Mouse (Mus musculus) mouse trophoblast stem cell (cell line): ENCODE data around the gene Slc38a10.

Experiments
- in situ Hi-C, 2 experiments: fragments of 300-500 bp; cut with MseI, MboI; formaldehyde crosslinking; loops; 2 replicates in 1 of 2; 3 replicates in 1 of 2; pipeline ENCODE4 v1.15.1; 2025

The Slc38a10 gene

DNA sequence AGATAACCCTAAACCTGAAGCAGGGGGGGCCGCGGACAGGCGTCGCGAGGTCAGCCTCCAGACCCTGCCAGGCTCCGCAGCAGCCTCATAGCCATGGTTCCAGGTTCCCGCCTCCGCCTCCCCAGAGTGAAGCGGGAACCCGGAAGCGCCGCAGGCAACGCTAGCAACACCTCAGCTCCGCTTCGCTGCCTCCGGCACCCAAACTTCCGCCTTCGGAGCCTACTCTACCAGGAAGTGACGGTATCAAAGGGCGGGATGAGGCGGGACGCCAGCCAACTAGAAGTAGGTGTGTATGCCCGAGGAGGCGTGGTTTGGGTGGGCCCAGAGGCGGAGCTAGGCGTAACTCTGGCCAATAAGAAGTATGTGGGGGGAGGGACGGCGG, at the start of gene Slc38a10:
TSS of gene Slc38a10 (minus strand) at position 234 of the 382 bp plus-strand sequence.
- in situ Hi-C loops, result no loop called here

DNA sequence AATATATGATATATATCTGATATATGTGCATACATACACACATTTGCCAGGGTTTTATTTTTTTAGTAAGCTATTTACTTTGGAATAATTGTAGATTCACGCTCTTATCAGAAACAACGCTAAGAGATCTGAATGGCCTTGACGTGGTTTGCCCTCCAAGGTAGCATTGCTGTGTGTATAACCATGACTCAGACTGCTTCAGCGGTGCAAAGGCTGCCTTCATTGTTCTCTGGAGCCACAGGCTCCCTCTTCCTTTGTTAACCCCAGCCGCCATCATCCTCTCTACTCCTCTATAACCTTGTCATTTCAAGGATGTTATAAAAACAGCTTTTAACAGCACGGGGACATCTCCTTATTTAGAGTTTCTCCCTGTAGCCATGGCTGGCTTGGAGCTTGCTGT, 49.5 kb upstream of the Slc38a10 start:
- in situ Hi-C loops, result no loop called here

DNA sequence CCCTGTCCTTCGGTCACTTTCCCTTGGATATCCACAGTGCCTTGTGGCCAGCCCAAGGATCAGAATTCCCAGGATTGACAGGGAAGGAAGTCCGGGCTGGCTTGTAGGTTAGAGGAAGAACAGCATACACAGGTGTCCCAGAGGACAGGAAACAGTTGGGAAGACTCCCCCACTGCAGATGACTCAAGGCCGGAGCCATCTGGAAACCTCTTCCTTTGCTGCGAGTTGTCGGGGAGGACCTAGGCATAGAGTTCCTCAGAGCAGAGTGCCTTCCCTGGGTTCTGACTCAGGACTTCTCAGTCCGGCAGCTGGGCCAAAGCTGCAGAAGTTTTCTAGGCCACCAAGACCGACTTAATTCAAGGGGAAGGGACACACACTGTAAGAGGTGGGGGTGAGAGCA, 48.6 kb upstream of the Slc38a10 start:
- in situ Hi-C loops, result no loop called here

DNA sequence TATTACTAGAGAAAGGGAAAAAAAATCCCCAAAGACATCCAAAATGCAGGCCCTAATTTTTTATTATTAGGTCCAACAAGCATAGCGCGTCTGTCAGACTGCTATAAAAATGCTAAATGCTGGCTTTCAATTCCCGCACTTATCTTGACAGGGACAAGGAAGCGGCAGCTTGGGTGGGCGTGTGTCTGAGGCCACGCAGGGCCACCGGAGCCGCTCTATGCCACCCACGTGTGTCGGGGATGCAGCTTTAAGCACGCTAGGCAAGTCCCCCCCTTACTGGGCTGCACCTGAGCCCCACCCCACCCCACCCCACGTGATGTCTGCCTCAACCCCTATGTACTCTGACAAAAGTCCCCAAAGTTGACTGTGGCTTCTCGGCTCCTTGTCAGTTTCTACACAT, 47.7 kb upstream of the Slc38a10 start:
- in situ Hi-C loops, result no loop called here

DNA sequence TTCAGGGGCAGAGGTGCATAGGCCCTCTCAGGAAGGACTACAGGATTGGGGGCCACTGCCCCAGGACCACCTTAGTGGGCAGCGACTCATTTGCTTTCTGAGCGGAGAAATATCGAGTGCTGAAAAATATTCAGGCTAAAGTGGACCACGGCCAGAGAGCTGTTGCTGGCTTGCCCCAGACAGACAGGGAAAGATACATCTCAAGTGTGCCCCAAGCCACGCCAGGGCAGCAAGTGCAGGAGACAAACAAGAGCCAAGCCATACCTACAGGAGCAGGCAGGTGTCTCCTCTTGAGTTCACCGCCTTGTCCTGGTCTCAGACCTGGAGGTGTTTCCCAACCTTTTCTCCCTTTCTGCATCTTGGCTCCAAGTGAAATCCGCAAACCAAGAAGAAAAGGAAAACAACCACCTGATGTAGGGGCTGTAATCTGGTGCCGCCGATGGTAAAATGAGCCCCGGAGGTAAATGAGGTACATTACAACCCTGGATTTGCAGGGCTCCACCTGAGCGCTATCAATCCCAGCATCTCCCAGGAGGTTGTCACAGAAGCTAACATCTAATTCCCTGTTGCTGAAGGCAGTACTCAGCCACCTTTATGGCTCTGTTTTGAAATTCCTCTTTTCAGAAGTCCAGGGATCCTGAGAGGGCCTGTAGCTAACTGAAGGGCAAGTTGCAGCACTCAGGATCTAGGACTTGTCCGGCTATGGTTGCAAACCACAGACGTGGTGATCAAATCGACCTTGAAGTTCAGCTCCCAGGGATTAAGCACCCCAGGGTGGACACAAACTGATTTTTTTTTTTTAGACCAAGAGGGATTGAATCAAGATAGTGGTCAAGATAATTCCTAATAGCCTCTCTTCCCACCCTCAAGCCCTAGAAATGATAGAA, 39.6 kb upstream of the Slc38a10 start:
- in situ Hi-C loops, result no loop called here

DNA sequence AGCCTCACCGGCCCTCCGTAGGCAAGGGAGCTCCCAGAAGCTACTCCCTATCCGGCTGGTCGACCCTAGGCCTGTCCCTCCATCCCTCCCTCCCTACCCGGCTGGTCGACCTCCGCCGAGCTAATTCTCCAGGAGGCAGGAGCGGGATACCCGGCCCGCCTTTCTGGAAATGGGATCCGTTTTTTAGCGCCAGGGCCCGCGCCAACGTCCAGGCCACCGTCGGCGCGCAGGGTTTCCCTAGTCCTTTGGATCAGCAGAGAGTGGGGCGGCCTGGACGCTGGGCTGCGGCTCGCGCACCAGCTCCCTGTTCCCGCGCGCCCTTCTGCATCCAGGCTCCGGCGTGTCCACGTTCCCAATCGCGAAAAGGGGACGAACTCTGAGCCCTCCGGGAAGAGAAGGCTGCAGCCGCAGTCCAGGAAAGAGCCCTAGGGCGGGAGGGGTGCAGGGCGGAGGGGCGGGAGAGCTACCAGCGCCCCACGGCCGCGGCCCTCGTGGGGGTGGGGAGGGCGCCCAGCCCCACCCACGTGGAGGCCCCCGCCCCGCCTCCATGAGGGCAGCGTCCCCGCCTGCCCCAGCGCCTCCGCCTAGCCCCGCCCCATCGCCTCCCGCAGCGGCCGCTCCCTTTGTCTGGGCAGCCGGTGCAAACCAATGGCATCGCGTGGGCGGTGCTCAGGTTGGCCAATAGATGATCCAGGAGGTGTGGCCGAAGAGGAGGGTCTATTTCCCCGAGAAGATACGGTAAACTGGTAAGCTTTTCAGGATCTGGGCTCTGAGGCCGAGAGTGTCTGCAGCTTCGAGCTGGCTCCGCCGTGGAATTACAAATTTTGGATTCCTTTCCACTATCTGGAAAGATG, 38.5 kb upstream of the Slc38a10 start:
- in situ Hi-C loops, result no loop called here

DNA sequence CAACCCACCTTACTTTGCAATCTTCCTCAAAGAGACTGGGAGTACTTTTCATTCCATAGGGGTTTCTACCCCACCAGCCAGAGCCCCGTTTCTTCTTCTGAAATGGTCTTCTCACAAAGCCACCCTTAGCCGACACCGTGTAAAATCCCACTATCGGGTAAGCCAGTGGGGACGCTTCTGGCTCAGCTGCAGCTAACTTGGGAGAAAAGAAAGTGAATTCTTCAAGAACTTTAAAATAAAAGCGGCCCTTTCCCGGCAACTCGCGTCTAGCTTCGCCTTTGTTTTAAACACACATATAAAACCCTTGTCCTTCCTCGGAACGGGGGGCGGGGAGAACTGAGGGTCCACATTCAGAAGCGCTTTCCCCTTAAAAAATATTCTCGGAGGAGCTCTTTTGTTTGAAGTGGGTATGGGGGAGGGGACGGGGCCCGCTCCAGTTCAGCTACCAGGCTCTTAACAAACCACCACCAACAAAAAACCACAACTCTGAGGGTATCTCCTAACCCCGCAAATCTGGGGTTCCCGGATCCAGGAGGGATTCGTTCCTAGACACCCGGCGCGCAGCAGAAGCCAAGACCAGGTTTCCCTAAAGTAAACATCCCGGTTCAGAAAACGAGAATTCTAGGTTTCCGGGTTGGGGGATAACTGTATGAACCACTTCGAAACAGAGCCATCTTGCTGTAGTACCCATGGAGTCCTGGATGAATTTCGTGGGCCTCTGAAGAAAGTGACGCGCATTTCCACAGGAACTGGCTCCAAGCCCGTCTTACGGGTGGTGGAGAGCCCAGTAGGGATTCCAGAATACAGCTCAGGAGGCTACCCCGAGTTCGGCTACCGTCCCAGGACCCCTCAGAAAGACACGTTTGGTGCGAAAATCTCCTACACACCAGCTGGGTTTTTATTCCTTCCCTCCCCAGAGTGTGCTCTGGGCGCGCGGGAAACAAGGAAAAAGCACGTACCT, 37.6 kb upstream of the Slc38a10 start:
- in situ Hi-C loops, result no loop called here

DNA sequence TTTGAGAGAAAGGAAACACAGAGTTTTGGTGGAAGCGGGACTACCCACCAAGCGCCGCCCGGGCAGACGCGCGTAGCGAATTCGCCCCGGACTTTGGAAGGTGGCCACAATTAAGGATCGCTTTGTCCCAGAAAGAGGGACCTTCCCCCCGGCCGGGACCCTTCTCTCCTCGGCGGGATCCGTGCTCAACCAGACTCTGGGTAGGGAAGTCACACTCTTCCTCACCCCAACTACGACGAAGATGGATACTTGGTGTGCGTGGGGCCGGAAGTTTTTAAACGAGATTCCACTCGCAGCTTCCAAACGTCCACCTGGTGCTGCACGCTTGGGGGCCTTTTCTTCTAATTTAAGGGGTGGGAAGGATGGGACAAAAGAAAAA, 36.9 kb upstream of the Slc38a10 start:
- in situ Hi-C loops, result no loop called here

DNA sequence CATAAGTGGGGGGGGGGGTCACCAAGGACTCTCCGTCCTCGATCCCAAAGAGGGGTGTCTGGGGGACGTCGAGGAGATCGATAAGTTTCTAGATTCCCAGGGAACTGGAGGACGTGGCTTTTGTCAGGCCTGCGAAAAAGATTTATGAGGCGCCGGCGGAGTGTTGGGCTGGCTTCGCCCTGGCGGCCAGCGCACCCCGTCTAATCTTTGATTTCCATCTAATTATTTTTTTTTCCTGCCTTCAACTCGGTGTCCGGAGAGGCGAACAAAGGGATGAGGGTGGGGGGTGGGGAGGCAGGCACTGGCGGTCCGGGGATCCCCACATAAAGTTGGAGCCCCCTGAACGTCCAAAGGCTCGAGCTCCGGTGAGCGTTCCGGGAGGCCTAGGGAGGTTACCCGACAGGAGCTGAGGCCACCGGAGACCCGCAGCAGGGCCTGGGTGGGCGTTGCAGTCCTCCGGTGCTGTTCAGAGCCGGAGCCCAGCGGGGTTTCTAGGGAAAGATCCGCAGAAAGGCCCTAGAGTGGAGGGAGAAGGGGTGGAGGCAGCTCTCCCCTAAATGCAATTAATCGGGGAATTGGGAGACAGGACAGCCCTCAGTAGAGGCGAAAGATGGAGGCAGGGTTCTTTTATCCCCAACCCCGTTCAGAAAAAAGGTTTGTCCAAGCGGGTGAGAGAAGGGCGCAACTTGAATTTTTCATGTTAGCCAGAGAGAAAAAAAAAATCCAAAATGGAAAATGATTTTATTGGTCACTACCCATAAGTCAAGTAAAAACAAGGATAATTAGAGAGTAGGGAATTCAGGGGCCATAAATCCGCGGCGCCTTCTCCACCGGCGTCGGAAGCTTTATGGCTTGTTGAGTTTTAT, 36.3 kb upstream of the Slc38a10 start:
- in situ Hi-C loops, result no loop called here

DNA sequence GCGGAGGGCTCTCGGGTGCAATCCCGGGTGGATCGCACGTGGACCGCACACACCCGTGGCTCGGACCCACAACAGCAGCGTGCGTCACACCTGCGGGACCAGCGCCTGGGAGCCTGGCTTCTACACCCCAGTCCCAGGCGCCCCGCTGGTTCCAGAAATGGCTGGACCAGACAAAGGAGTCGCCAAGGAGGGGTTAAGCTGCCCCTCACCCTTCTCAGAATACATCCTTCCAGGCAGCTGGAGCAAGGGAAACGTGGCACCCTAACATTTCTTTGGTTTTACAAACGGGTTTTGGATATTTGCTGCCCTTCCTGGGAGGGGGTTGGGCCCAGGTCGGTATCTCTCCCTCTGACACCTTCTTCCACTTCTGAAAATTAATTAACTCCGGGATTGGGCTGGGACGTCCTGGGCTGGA, 35.7 kb upstream of the Slc38a10 start:
- in situ Hi-C loops, result no loop called here

DNA sequence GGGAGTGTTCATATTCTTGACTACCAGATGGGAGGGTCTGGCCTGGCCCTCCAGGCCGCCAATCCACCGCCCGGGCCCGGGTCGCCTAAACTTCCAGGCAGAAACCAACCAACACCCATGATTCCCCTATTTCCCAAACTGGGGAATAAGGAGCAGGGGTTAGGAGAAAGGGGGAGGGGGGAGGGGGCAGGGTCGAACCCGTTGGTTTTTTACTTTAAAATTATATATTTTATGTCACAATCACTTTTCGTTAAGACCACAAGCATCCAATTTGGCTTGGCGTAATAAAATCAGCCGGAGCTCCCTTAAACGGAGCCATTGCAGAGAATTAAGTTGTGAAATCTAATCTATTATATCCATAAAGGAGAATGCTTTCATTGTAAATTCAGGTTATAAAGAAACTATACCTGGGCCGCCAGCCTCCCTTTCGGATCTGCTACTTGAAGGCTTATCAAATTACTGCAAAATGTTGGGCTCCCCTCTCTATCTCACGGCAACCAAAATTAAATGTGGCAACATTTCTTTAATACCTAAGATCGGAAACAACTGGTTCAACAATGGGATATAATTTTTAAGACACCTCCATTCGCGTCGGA, 35.1 kb upstream of the Slc38a10 start:
- in situ Hi-C loops, result no loop called here

DNA sequence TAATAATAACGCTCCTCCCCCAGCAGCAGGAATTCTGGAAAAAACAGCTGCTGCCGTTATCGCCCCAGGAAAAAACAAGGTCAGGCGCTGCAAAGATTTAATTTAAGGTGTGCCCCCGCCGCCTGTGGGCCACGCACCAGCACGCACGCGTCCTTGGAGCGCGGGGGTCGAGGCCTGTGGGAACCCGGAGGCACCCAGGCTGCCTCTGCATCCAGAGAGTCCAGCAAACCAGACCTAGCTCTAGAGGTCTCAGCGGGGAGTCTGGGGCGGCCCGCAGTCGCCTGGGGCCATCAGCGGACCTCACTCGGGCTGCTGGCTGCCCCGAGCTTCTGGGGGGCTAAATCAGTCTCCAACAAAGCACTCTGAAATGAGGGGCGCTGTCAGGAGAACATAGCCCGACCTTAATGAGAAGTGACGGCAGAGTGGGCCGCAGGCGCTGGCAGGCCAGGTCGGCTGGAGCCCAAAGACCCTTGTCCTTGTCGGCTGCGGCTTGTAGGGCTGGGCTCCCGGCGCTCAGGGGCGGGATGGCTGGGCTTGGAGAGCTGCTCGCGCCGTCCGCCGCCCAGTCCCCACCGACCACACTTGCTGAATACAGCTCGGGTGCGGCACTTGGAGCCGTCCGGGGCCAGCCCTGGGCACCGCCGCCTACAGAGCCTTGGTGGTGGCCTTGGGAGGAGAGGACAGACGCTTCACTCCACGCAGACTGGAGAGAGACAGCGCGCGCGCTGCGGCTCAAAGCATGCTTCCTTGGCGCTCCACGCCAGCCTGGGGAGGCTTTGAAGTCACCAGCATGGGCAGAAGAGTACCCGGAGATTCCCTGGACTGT, 34.4 kb upstream of the Slc38a10 start:
- in situ Hi-C loops, result no loop called here

DNA sequence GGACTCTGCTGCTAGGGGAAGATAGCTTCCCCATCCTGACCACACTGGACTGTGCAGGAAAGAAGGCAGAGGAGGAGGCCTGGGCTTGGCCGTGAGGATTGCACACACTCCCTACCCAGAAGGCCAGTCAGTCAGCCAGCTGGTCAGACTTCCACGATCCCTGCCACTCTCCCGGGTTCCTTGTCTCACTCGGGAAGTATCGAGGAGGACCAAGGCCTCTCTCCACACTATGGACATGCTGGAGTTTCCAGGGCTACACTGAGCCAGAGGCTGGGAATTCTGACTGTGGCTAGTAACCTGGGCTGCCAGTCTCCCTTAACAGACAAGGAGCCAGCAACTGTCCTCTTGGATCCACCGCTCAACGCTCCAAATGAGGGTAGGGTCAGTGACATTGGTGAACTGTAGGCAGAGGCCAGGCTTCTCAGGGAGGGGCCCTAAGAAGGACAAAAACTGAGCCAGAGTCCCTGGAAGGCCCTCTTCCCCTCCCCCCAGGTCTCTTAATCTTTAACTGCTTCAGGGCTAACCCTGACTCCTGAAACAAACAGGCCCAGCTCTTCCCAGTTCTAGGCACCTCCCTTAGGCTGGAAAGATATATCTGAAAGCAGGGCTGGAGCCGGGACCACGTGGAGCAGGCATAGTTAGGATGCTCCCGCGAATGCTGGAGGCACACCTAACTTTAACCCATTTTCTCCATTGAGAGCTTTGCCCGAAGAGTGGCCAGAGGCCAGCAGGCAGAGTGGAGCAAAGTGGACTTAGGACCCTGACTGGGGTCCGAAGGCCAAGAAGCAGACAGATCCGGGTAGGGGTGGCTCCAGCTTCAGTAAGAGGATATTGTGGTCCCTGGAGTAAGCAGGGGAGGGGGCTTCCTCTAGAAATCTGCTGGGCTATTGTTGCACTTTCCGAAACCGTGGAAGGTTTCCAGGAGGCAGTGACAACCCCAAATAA, 33.5 kb upstream of the Slc38a10 start:
- in situ Hi-C loops, result no loop called here

DNA sequence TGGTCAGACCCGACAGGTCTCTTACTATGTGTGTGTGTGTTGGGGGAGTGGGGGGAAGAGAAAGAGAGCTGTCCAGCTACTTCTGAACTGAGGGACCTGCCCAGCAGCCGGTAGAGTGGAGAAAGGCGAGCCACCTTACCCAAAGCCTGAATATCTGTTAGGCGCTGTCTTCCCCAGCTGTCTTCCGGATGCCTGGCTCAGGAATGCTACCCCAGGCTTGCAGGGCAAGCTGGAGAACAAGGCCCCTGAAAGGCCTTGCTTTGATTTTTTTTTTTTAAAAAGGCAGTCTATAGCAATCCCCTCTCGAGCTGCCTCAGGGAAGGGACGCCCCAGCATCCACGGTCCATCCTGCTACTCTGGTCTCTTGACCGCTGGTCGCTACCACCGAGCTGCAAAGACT, 32.6 kb upstream of the Slc38a10 start:
- in situ Hi-C loops, result no loop called here

DNA sequence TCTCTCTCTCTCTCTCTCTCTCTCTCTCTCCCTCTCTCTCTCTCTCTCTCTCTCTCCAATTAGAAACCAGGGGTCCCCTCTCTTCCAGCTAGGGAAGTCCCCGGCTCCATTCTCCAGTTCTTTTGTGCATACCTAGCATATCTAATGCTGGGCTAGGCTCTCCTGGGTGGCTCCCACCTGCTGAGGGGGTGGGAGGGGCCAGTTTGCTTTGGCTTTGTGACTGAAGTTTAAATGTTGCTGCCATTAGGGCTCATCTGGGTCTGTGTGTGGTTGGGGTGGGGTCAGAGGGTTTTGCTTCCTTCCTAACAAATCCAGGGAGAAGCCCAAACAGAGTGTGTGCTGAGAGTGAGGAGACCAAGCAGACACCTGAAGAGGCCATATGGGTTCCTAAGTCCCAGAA, 32.0 kb upstream of the Slc38a10 start:
- in situ Hi-C loops, result no loop called here

DNA sequence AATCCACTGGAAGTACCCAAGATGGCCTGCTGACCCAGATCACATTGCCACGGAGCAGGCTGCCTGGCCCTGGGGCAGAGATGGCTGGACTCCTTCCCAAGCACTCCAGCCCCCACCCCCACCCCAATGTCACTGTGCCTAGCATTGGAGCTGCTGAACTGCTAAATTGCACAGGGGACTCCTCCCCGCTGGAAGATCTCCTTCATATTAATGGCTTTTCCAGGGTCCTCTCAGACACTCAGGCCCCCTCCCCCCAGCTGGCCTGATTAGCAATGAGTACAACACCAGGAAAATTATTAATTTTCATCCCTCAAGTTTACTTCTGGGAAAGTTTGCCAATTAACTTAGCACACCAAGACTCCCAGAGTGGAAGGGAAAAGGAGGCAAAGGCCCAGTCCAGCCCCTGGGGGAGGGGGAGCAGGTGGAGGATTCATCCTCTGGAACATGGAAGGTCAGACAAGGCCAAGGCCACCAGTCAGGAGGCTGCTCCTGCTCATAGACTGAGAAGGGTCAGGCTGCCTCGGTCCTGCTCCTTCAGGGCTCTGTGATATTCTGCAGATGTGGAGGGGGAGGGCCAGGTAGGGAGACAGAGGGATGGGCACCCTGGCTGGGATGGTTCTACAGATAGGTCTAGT, 31.4 kb upstream of the Slc38a10 start:
- in situ Hi-C loops, result no loop called here

DNA sequence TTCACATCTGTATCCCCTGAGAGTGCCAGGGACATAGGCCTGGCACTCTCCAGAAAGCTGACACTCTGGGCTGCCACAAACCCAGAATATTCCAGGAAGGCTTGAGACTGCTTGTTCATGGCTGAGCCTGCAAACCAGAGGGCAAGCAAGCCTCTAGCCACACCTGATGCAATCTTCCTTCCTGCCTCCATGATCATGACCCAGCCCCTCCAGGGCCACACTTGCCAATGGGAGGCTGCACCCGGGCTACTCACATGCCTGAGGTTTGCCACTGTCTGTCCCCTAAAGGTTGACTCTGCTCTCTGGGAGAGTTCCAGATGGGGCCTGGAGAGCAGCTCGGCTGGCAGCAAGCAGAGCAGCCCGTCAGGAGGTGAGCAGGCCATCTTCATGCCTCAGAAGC, 30.2 kb upstream of the Slc38a10 start:
- in situ Hi-C loops, result no loop called here

DNA sequence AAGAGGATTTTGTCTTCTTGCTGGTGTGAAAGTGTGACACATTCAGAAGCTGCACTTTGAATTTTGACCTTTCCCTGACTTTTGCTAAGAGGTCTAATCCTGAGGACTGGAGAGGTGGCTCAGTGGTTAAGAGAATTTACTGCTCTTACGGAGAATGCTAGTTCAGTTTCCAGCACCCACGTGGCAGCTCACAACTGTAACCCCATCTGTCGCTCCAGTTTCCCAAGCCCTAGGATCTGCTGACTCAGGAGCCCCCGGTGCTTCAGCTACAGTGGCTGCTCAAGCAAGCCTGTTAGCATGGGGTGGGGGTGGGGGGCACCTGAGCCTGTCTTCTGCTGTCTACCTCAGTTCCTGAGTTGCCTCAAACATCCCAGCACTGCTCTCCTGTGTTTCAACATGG, 28.2 kb upstream of the Slc38a10 start:
- in situ Hi-C loops, result no loop called here
